Mouse (Mus musculus) intestine, embryonic 15.5 days (tissue): ENCODE data around the gene Fis1. TPM values are rescaled to one million over a fixed set of nuclear protein-coding genes. Genes with fewer than 3 reads are reported as not detected.

Experiments
- microRNA counts: library from miRNA; unstranded; fragments of <30 nt; microRNA quantifications from one replicate; lab custom pipeline; 2016
- polyA plus RNA-seq: library from polyadenylated mRNA; unstranded; fragments of >200 nt; fragmentation: Nextera tagmentation; extraction: Ambion mirVana; gene quantifications from 2 replicates; pipeline ENCODE4 v1.2.1, GENCODE M21; 2015

The Fis1 gene
- polyA plus RNA-seq, 1 experiment from 2014 or later, result 258 TPM

MicroRNAs encoded within 50 kb of the gene (microRNA counts, 519-probe panel; counts per million panel counts)
- microRNA mmu-miR-702 (lab: Ali Mortazavi, UCI), result 97.1 counts per million, percentile 29 among the panel's probes with 10 or more counts

Other genes starting within 250 kb of the Fis1 start
- 9.6 and 10.8 TPM in 2 replicates for gene Col26a1, start 70.1 kb upstream of the Fis1 start, polyA plus RNA-seq
- gene Ift22, start 45.1 kb upstream of the Fis1 start, polyA plus RNA-seq, result 54.4 and 55.0 TPM in 2 replicates
- 18.4 and 24.9 TPM in 2 replicates for gene Cldn15, start 13.3 kb downstream of the Fis1 start, polyA plus RNA-seq
- 41.1 and 42.8 TPM in 2 replicates for gene Plod3, start 33.7 kb downstream of the Fis1 start, polyA plus RNA-seq
- gene Znhit1, start 34.7 kb downstream of the Fis1 start, polyA plus RNA-seq, result 99.9 and 111 TPM in 2 replicates
- 0.66 and 0.85 TPM in 2 replicates for gene Vgf, start 73.1 kb downstream of the Fis1 start, polyA plus RNA-seq
- 230 and 242 TPM in 2 replicates for gene Ap1s1, start 92.9 kb downstream of the Fis1 start, polyA plus RNA-seq
- gene Serpine1, start 119.0 kb downstream of the Fis1 start, polyA plus RNA-seq, result 0.34 and 0.42 TPM in 2 replicates
- 7.5 and 8.4 TPM in 2 replicates for gene Trim56, start 162.9 kb downstream of the Fis1 start, polyA plus RNA-seq
- 3.8 and 4.6 TPM in 2 replicates for gene Muc3, start 196.0 kb downstream of the Fis1 start, polyA plus RNA-seq